Mouse (Mus musculus) macrophage (primary cell): Measurements from ENCODE around the gene Gm867. TPM values are rescaled to one million over a fixed set of nuclear protein-coding genes. Genes with fewer than 3 reads are reported as not detected.

Source experiments
- H3K27ac ChIP-seq: fragments of 350-480 bp; formaldehyde crosslinking; 2 replicates; pipeline ENCODE4 v1.9.0; 2021
- H3K36me3 ChIP-seq: fragments of 350-480 bp; formaldehyde crosslinking; 2 replicates; pipeline ENCODE4 v1.9.0; 2021; ENCODE audit errors: inconsistent target
- H3K4me3 ChIP-seq: fragments of 350-480 bp; formaldehyde crosslinking; 2 replicates; pipeline ENCODE4 v1.9.0; 2021; ENCODE audit errors: inconsistent target
- H3K79me2 ChIP-seq: fragments of 350-480 bp; formaldehyde crosslinking; 2 replicates; pipeline ENCODE4 v1.9.0; 2021; ENCODE audit errors: inconsistent target
- WGBS: methylation state at CpG from one replicate; pipeline ENCODE4 v1.1.7; 2026; ENCODE audit warnings: inconsistent platforms; ENCODE audit not compliant: missing documents; 5-methylcytosine and 5-hydroxymethylcytosine counted together
- polyA plus RNA-seq: library from polyadenylated mRNA; stranded (reverse); fragments of 250-400 nt; gene quantifications from 3 replicates; pipeline ENCODE4 v1.2.4, GENCODE M21; 2018; ENCODE audit warnings: inconsistent platforms

Gene Gm867
- polyA plus RNA-seq, 1 experiment from 2014 or later = not detected

- H3K4me3 ChIP-seq = no peak within 1 kb of the TSS
- no peaks in the 10 kb centered on the region for H3K79me2 ChIP-seq
- H3K36me3 ChIP-seq = no peaks in the 10 kb centered on the region
- WGBS = 49% methylated on average over 15 of the region's 15 CpGs
- H3K27ac ChIP-seq = no peak within 1 kb of the TSS
These were observed 2.4 kb upstream of the Gm867 start, which contains the start of gene Vpreb3 for GRCm38 (mm10) chr10:75942736-75943477. TSS of gene Vpreb3 (plus strand) at chr10:75943057.

DNA sequence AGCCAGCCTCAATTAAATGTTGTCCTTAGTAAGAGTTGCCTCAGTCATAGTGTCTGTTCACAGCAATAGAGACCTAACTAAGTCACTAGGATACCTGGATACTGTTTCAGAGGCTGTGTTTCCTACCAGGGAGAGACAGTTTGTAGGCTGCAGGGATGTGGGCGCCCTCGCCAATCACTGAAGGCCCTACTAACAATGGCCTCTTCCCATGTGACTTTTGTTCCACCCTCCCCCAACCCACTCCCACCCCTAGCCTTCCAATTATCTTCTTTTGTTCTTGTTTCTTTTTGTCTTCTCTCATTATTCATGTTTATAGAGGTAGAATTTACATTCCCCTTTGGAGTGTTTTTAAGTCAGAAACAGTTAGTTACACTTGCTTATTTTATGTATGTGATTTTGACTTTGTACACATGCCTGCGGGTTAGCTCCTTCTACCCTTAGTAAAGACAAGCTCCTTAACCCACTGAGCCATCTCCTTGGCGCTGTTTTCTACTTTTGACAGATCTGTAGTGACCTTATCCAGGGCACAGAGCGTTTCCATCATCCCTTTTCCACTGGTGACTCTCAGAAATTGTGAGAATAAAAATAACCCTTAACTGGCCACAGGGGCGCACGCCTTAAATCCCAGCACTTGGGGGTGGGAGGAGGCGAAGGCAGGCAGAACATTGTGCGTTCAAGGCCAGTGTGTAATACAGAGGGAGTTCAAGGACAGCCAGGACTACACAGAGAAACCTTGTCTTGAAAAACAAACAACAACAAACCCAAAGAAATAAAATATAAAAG, 761 bp upstream of the Gm867 start:
- 89% methylated on average over 9 of the region's 9 CpGs for WGBS
- Histone ChIP-seq H3K36me3 (no peaks in the 10 kb centered on the region), H3K27ac (no peak overlapping the region)

GRCm38 (mm10) chr10:75939481-75940234, 814 bp downstream of the Gm867 start:
- Histone ChIP-seq H3K4me3 (no peak overlapping the region), H3K36me3 (no peaks in the 10 kb centered on the region), H3K79me2 (no peaks in the 10 kb centered on the region), H3K27ac (no peak overlapping the region)
- 50% methylated on average over 8 of the region's 9 CpGs for WGBS

More for the DNA sequence above, 761 bp upstream of the Gm867 start:
- no peaks in the 10 kb centered on the region for H3K79me2 ChIP-seq
- H3K4me3 ChIP-seq = no peak overlapping the region

GRCm38 (mm10) chr10:75937851-75938643, 2.4 kb downstream of the Gm867 start:
- 76% methylated on average over 10 of the region's 10 CpGs for WGBS
- H3K4me3 ChIP-seq = no peak overlapping the region
- no peaks in the 10 kb centered on the region for H3K36me3 ChIP-seq
- H3K27ac ChIP-seq = no peak overlapping the region
- no peaks in the 10 kb centered on the region for H3K79me2 ChIP-seq

DNA sequence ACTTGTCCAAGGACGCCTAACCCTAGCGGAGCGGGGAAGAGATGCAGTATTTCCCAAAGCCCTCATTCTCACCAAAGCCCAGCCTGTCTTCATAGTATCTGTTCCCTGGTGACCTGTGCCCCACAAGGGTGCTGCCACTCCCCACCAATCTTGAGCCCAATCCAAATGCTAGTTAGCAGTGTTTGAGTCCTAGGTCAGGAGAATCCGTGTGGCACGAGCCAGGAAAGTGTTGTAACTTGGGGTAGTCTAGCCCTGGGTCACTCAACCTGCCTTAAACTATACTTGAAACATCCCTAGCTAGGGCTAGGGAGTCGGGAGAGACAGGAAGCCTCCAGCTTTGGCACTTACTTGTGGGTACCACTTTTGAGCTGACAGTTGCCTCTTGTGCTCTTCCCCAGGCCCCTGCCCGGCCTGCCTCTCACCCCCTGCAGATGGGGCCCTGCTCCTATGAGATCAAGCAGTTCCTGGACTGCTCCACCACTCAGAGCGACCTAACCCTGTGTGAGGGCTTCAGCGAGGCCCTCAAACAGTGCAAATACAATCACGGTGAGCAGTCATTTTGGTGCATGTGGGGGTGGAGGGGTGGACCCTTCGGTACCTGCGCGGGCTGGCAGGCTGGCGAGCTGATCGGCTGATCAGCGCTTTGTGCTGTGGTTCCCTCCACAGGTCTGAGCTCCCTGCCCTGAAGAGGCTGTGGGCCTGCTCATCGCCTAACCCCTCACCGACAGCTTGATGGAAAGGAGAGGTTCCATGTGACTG, 3.4 kb downstream of the Gm867 start:
- Histone ChIP-seq H3K27ac (no peak overlapping the region), H3K79me2 (no peaks in the 10 kb centered on the region), H3K4me3 (no peak overlapping the region), H3K36me3 (no peaks in the 10 kb centered on the region)
- WGBS = 94% methylated on average over 18 of the region's 18 CpGs

DNA sequence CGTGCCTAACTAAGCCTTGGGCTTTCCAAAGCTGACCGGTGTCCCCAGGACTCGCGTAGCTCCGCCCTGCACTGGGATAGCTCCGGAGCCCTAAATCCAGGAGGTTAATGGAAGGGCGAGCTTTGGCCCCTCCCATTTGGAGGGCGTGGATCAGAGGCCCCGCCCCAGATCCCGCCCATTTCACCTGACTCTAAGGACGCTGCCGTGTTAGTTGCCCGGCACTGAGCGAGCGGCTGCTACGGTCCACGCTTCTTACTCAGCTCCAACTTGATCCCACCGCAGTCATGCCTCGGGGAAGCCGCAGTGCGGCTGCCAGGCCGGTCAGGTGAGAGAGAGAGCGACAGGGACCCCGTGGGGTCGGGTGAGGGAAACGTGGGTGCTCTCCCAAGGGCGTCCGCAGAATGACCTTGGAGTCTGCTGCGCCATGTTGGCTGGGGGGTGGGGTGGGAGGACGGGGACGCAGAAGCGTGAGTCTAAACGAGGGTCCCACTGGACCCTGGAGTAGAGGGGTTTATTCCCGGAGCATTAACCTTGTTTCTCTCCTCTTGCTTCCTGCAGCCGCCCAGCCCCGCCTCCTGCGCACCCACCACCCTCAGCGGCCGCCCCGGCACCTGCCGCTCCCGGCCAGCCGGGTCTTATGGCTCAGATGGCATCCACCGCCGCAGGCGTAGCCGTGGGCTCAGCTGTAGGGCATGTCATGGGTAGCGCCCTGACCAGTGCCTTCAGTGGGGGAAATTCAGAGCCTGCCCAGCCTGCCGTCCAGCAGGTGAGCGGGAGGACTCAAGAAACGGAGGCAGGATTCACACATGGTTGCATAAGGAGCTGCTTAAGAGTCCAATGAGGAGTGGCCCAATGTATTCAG, 4.6 kb downstream of the Gm867 start, which contains the start of gene Mmp11:
Gene Mmp11, minus strand, starts transcription at position 817 of the 862 bp plus-strand sequence.
- H3K79me2 ChIP-seq = no peaks in the 10 kb centered on the region
- H3K4me3 ChIP-seq = peak within 1 kb of the TSS; percentile 49
- 5% methylated on average over 42 of the region's 51 CpGs for WGBS
- no peak within 1 kb of the TSS for H3K27ac ChIP-seq
- no peaks in the 10 kb centered on the region for H3K36me3 ChIP-seq

DNA sequence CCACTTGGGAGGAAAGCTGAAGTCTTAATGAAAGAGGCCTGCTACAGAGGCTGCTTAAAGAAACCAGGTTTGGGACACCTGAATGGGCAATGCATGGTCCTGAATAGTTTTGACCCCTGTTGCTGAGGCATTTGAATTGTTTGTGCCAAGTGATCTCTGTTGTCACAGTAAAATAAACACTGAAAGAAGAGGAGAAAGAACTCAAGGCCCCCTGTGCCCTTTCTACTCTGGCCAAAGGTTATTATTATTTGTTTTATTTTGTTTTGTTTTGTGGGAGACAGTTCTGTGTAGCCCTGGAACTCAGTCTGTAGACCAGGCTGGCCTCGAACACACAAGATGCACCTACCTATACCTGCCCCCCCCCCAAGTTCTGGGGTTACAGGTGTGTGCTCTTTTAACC, 5.5 kb downstream of the Gm867 start:
- 83% methylated on average over 1 of the region's 1 CpGs for WGBS
- Histone ChIP-seq H3K4me3 (peak overlapping the region; percentile 49; the same call in 1 of the 2 replicates), H3K27ac (no peak overlapping the region), H3K79me2 (no peaks in the 10 kb centered on the region), H3K36me3 (no peaks in the 10 kb centered on the region)

- no peaks in the 10 kb centered on the region for H3K36me3 ChIP-seq
- no peak within 1 kb of the TSS for H3K27ac ChIP-seq
- WGBS = 89% methylated on average over 6 of the region's 6 CpGs
- H3K4me3 ChIP-seq = no peak within 1 kb of the TSS
- no peaks in the 10 kb centered on the region for H3K79me2 ChIP-seq
These were observed 7.6 kb downstream of the Gm867 start, which contains the start of gene Chchd10 for GRCm38 (mm10) chr10:75932891-75933290. TSS of gene Chchd10 (plus strand) at chr10:75933130.

- Histone ChIP-seq H3K27ac (no peak overlapping the region), H3K79me2 (no peaks in the 10 kb centered on the region), H3K4me3 (no peak overlapping the region), H3K36me3 (no peaks in the 10 kb centered on the region)
- WGBS = 3% methylated on average over 44 of the region's 44 CpGs
These were observed 8.3 kb downstream of the Gm867 start for GRCm38 (mm10) chr10:75932081-75932678.

GRCm38 (mm10) chr10:75931311-75931710, 9.2 kb downstream of the Gm867 start:
- 45% methylated on average over 3 of the region's 7 CpGs for WGBS
- Histone ChIP-seq H3K36me3 (no peaks in the 10 kb centered on the region), H3K27ac (no peak overlapping the region), H3K4me3 (no peak overlapping the region), H3K79me2 (no peaks in the 10 kb centered on the region)

DNA sequence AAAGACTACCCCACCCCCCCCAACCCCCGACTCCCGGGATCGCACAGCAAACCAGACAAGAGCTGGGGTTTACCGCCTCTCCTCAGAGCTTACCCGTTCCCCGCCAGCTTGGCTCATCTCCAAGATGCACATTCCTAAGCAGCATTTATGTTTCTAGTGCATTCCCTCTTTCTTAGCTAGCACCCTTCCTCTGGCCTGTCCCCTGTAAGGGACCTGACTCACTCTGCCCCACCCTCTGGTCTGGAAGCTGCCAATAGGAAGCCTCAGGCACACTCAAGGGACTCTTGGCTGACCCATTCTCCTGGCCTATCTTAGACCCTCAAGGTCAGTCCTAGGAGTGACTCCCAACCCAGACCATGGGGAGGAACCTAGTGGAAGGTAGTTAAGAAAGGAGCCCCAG, 10.2 kb downstream of the Gm867 start:
- Histone ChIP-seq H3K27ac (no peak overlapping the region), H3K79me2 (no peaks in the 10 kb centered on the region), H3K36me3 (no peaks in the 10 kb centered on the region), H3K4me3 (no peak overlapping the region)
- whole genome bisulfite sequencing = 54% methylated on average over 4 of the region's 6 CpGs

- Histone ChIP-seq H3K27ac (no peak overlapping the region), H3K36me3 (no peaks in the 10 kb centered on the region), H3K79me2 (no peaks in the 10 kb centered on the region), H3K4me3 (no peak overlapping the region)
- WGBS = 86% methylated on average over 11 of the region's 13 CpGs
These were observed 14.1 kb downstream of the Gm867 start for GRCm38 (mm10) chr10:75926396-75926795.
